Mouse (Mus musculus): ENCODE results near the gene Clrn3. TPM values are rescaled to one million over a fixed set of nuclear protein-coding genes. Genes with fewer than 3 reads are reported as not detected.

Clrn3 gene
- polyA plus RNA-seq, 1 experiment from 2014 or later = not detected

- Histone ChIP-seq H3K9me3 (no peaks in the 10 kb centered on the region), H3K27ac (replicated peaks) (no peak overlapping the region), H3K4me3 (no peak overlapping the region), H3K36me3 (replicated peaks) (no peaks in the 10 kb centered on the region), H3K4me1 (peaks cover 56% of the 10 kb centered on the region), H3K27me3 (replicated peaks; ENCODE audit: low read depth, poor library complexity, severe bottlenecking) (peaks cover 47% of the 10 kb centered on the region)
- DNase-seq (ENCODE audit: low spot score) = no peak
- WGBS = 79% methylated on average over 7 of the region's 7 CpGs
These were observed 47.3 kb downstream of the Clrn3 start for GRCm38 (mm10) chr7:135481150-135481549.

- Histone ChIP-seq H3K27ac (replicated peaks) (no peak overlapping the region), H3K36me3 (replicated peaks) (no peaks in the 10 kb centered on the region), H3K27me3 (replicated peaks; ENCODE audit: low read depth, poor library complexity, severe bottlenecking) (peaks cover 38% of the 10 kb centered on the region), H3K4me3 (no peak overlapping the region), H3K4me1 (peaks cover 47% of the 10 kb centered on the region), H3K9me3 (no peaks in the 10 kb centered on the region)
- 73% methylated on average over 6 of the region's 6 CpGs for WGBS
- no peak for DNase-seq (ENCODE audit: low spot score)
These were observed 48.5 kb downstream of the Clrn3 start for GRCm38 (mm10) chr7:135479912-135480311.

GRCm38 (mm10) chr7:135479322-135479880, 49.1 kb downstream of the Clrn3 start:
- Histone ChIP-seq H3K27me3 (replicated peaks; ENCODE audit: low read depth, poor library complexity, severe bottlenecking) (peaks cover 33% of the 10 kb centered on the region), H3K27ac (replicated peaks) (no peak overlapping the region), H3K4me1 (peaks cover 42% of the 10 kb centered on the region), H3K9me3 (no peaks in the 10 kb centered on the region), H3K36me3 (replicated peaks) (no peaks in the 10 kb centered on the region), H3K4me3 (no peak overlapping the region)
- no peak for DNase-seq (ENCODE audit: low spot score)
- 59% methylated on average over 10 of the region's 10 CpGs for WGBS

DNA sequence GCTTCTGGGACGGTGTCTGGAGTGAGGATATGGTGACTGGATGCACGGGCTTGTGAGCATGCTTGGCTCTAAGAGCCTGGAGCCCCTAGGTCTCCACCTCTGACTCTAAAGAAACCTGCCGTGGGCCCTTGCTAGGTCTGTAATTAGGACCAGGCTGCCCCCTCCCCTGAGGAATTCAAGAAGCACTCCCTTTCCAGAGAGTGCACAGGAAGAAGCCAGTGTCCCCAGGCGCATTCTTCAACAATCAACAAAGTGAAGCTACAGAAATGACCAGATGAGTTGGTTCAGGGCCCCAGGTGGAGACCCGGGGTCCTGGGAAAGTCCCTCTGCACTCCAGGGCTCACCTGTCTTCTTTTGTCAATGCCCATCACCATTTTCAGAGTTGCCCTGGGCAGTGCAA, 51.2 kb downstream of the Clrn3 start:
- peak; percentile 55 for DNase-seq (ENCODE audit: low spot score)
- H3K27ac ChIP-seq (replicated peaks) = peak overlapping the region; percentile 7; the same call in 1 of the 2 replicates
- whole genome bisulfite sequencing = 21% methylated on average over 5 of the region's 5 CpGs

DNA sequence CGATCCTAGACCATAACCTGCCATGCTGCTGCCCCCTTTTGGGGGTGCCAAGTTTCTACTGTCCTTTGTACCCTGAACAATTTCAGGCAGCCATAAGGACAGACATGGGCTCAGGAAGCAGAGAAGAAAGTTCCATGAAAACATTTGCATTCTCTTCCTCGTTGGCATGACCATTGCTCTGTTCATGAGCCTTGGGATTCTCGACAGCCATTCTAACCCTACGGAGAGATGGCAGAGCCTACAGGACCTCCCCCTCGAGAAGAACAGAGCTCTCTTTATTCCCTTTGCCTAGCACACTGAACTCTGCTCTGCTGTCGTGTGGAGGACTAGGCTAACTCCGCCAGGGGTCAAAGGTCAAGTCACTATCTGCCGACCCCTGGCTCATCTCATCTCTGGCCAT, 52.5 kb downstream of the Clrn3 start:
- Histone ChIP-seq H3K36me3 (replicated peaks) (no peaks in the 10 kb centered on the region), H3K4me1 (peaks cover 33% of the 10 kb centered on the region), H3K27me3 (replicated peaks; ENCODE audit: low read depth, poor library complexity, severe bottlenecking) (peaks cover 6% of the 10 kb centered on the region; the same call in 1 of the 2 replicates), H3K9me3 (no peaks in the 10 kb centered on the region), H3K27ac (replicated peaks) (no peak overlapping the region), H3K4me3 (no peak overlapping the region)
- 29% methylated on average over 8 of the region's 8 CpGs for WGBS
- DNase-seq (ENCODE audit: low spot score) = no peak

More for the DNA sequence above, 51.2 kb downstream of the Clrn3 start:
- Histone ChIP-seq H3K36me3 (replicated peaks) (no peaks in the 10 kb centered on the region), H3K4me1 (peaks cover 33% of the 10 kb centered on the region), H3K4me3 (no peak overlapping the region), H3K9me3 (no peaks in the 10 kb centered on the region), H3K27me3 (replicated peaks; ENCODE audit: low read depth, poor library complexity, severe bottlenecking) (peaks cover 15% of the 10 kb centered on the region; the same call in 1 of the 2 replicates)

- WGBS = 88% methylated on average over 5 of the region's 5 CpGs
These were observed 58.1 kb downstream of the Clrn3 start for GRCm38 (mm10) chr7:135470319-135470718.

DNA sequence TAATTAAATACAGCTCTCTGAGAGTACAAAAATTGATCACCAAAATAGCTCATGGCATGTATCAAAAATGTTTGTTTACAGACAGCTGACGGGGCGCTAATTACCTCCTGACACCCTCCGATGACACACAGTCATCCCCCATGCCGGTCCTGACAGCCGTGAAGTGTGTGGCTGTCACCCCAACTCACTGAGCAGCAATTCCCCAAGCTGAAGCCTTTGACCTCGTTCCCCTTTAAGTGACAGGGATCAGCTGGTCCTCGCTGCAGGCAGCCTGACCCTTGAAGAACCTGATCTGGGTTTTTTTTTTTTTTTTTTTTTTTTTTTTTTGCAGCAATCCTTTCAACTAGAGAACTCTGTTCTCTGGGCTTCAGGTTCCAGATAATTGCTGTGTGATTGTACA, 59.8 kb downstream of the Clrn3 start:
- no peak overlapping the region for H3K27ac ChIP-seq (replicated peaks)
- no peaks in the 10 kb centered on the region for H3K36me3 ChIP-seq (replicated peaks)
- no peaks in the 10 kb centered on the region for H3K9me3 ChIP-seq
- H3K4me3 ChIP-seq = no peak overlapping the region
- H3K4me1 ChIP-seq = peaks cover 29% of the 10 kb centered on the region
- peaks cover 30% of the 10 kb centered on the region for H3K27me3 ChIP-seq (replicated peaks; ENCODE audit: low read depth, poor library complexity, severe bottlenecking)
- DNase-seq (ENCODE audit: low spot score) = peak; percentile 49
- WGBS = 28% methylated on average over 7 of the region's 7 CpGs

More at GRCm38 (mm10) chr7:135470319-135470718, 58.1 kb downstream of the Clrn3 start:
- no peaks in the 10 kb centered on the region for H3K36me3 ChIP-seq (replicated peaks)
- no peak overlapping the region for H3K27ac ChIP-seq (replicated peaks)
- DNase-seq (ENCODE audit: low spot score) = no peak
- H3K27me3 ChIP-seq (replicated peaks; ENCODE audit: low read depth, poor library complexity, severe bottlenecking) = peaks cover 28% of the 10 kb centered on the region
- H3K4me3 ChIP-seq = no peak overlapping the region
- H3K4me1 ChIP-seq = peaks cover 23% of the 10 kb centered on the region
- no peaks in the 10 kb centered on the region for H3K9me3 ChIP-seq

DNA sequence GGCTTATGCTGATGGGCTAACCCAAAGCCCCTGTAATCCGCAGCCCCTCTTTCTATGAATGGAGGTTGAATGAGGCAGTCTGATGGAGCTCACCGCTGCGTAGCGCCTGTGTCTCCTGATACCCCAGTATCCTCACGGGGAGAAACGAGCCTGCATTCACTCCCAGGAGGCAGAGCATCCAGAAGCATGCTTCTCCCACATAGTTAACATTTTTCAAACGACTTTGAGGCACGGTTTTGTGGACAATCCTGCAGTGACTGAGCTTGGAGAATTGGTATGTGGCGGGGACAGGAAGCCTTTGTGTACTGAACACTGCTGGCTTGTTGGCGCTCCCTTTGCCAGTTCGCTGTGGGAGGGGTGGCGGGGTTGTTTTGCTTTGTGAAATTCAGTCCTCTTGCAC, 63.2 kb downstream of the Clrn3 start:
- Histone ChIP-seq H3K4me1 (peaks cover 29% of the 10 kb centered on the region), H3K9me3 (no peaks in the 10 kb centered on the region), H3K36me3 (replicated peaks) (no peaks in the 10 kb centered on the region), H3K4me3 (peak overlapping the region; percentile 43), H3K27me3 (replicated peaks; ENCODE audit: low read depth, poor library complexity, severe bottlenecking) (peaks cover 27% of the 10 kb centered on the region), H3K27ac (replicated peaks) (peak overlapping the region; percentile 75)
- DNase-seq (ENCODE audit: low spot score) = peak; percentile 42
- WGBS = 10% methylated on average over 12 of the region's 12 CpGs

DNA sequence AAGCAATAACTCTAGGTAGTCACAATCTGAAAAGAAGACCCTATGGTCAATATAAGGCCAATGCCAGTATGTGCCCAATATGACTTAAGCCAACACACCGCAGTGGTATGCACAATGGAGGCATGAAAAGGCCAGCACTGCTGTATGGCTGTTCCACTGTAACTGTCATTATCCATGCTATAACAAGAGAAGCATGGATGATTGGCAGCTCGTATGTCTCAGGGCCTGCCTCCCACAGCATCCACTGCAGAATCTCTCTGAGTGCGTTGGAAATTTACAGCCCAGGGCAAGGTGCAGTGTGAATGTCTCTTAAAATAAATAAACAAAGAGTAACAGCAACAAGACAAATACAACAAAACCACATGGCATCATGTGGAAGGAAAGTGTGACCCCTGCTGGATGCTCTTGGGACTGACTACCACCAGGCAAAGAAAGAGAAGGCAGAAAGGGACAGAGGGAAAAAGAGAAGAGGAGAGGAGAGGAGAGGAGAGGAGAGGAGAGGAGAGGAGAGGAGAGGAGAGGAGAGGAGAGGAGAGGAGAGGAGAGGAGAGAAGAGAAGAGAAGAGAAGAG, 63.7 kb downstream of the Clrn3 start:
- H3K4me3 ChIP-seq = no peak overlapping the region; the same call in 1 of the 2 replicates
- H3K27ac ChIP-seq (replicated peaks) = peak overlapping the region; percentile 75
- peak; percentile 73 for DNase-seq (ENCODE audit: low spot score)
- H3K4me1 ChIP-seq = peaks cover 29% of the 10 kb centered on the region
- 46% methylated on average over 3 of the region's 3 CpGs for WGBS
- no peaks in the 10 kb centered on the region for H3K9me3 ChIP-seq
- H3K36me3 ChIP-seq (replicated peaks) = no peaks in the 10 kb centered on the region
- peaks cover 27% of the 10 kb centered on the region for H3K27me3 ChIP-seq (replicated peaks; ENCODE audit: low read depth, poor library complexity, severe bottlenecking)

MicroRNA genes within 50 kb of the gene (microRNA counts, 519-probe panel; counts per million panel counts)
- microRNA mmu-miR-1962 = 188 counts per million, percentile 57 among the panel's probes with 10 or more counts

Small RNA genes within 50 kb of the gene (microRNA-seq; reads per million reads assigned to microRNA genes)
- not detected for gene Mir1962

Other genes with a start within 250 kb of the Clrn3 start
- gene Foxi2, start 118.3 kb downstream of the Clrn3 start, polyA plus RNA-seq (2016; fragmentation: Nextera tagmentation; extraction: Ambion mirVana) = 5.0 and 5.4 TPM in 2 replicates
- gene Ptpre, start 8.8 kb upstream of the Clrn3 start, polyA plus RNA-seq (2016; fragmentation: Nextera tagmentation; extraction: Ambion mirVana) = 0.68 and 1.0 TPM in 2 replicates
- gene Mki67, start 187.7 kb upstream of the Clrn3 start, polyA plus RNA-seq (2016; fragmentation: Nextera tagmentation; extraction: Ambion mirVana) = 45.7 and 46.9 TPM in 2 replicates